Mouse (Mus musculus) intestine, embryonic 16.5 days (tissue): ENCODE data around the gene Atp8a2. TPM values are rescaled to one million over a fixed set of nuclear protein-coding genes. Genes with fewer than 3 reads are reported as not detected.
A peak's percentile ranks its signal among the peaks of the same experiment; 100 is the strongest.

ENCODE experiments used
- ATAC-seq: fragments of 200-750 bp; cut with Nextera tagmentation; 2 replicates; pipeline ENCODE4 v1.8.0; 2017; ENCODE audit warnings: moderate TSS enrichment, moderate library complexity
- H3K27ac ChIP-seq: fragments of 300-500 bp; sonication (generic); 2 replicates; pipeline ENCODE4 v1.5.1; 2014; ENCODE audit warnings: mild to moderate bottlenecking, low read length
- H3K27me3 ChIP-seq: fragments of 300-500 bp; sonication (generic); replicated peaks from 2 replicates; pipeline ENCODE4 v1.6.1; 2014; ENCODE audit warnings: low read length, control low read depth, mixed read lengths; ENCODE audit not compliant: control insufficient read depth, insufficient read depth
- H3K36me3 ChIP-seq: fragments of 300-500 bp; sonication (generic); 2 replicates; pipeline ENCODE4 v1.6.1; 2014; ENCODE audit warnings: low read length, control low read depth; ENCODE audit not compliant: control insufficient read depth, insufficient read depth
- H3K4me1 ChIP-seq: fragments of 300-500 bp; sonication (generic); 2 replicates; pipeline ENCODE4 v1.6.1; 2014; ENCODE audit warnings: low read length, control low read depth, mixed read lengths; ENCODE audit not compliant: control insufficient read depth, insufficient read depth
- H3K4me2 ChIP-seq: fragments of 300-500 bp; sonication (generic); 2 replicates; pipeline ENCODE4 v1.6.1; 2014; ENCODE audit warnings: low read depth, low read length, control low read depth
- H3K4me3 ChIP-seq: fragments of 300-500 bp; sonication (generic); 2 replicates; pipeline ENCODE4 v1.5.1; 2014; ENCODE audit warnings: mild to moderate bottlenecking, low read length
- H3K9ac ChIP-seq: fragments of 300-500 bp; sonication (generic); 2 replicates; pipeline ENCODE4 v1.6.1; 2014; ENCODE audit warnings: low read depth, low read length
- H3K9me3 ChIP-seq: fragments of 300-500 bp; sonication (generic); 2 replicates; pipeline ENCODE4 v1.6.1; 2016; ENCODE audit warnings: low read length, control low read depth; ENCODE audit not compliant: control insufficient read depth
- WGBS: fragments of 180-500 bp; shearing (Covaris S2); extraction: QIAGEN DNeasy Blood & Tissue Kit; methylation state at CpG from one replicate; pipeline ENCODE4 v1.1.7; 2014; 5-methylcytosine and 5-hydroxymethylcytosine counted together
- polyA plus RNA-seq: library from polyadenylated mRNA; unstranded; fragments of >200 nt; fragmentation: Nextera tagmentation; extraction: Ambion mirVana; gene quantifications from 2 replicates; pipeline ENCODE4 v1.2.1, GENCODE M21; 2015

Atp8a2 gene
- polyA plus RNA-seq, 1 experiment from 2014 or later, result 6.7 TPM

DNA sequence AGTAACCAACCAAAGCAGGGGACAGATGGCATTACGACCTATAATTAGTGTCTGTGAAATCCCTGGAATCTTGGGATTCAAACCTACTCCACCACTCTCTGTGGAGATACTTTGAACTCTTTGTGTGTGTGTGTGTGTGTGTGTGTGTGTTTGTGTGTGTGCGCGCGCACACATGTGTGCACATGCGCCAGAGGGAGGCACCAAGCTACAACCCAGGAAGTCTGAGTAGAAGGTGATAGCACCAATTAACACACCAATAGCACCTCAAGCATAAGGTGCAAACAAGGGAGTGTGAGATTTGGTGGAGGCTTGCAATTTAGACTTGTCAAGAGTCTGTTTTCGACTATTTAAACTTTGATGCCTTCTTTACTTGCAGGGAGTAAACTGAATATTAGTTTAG is 308.9 kb downstream of the Atp8a2 start:
- Histone ChIP-seq H3K9me3 (no peaks in the 10 kb centered on the region), H3K9ac (no peak overlapping the region), H3K4me1 (0 out of 2 replicates have a peak, but pooled peaks cover 9% of the 10 kb centered on the region), H3K36me3 (no peaks in the 10 kb centered on the region), H3K4me3 (no peak overlapping the region), H3K27me3 (no peaks in the 10 kb centered on the region), H3K27ac (no peak overlapping the region), H3K4me2 (no peak overlapping the region)
- no peak for ATAC-seq
- WGBS, result 82% methylated on average over 6 of the region's 6 CpGs

- peak; percentile 31; the same call in 1 of the 2 replicates for ATAC-seq
- 40% methylated on average over 15 of the region's 15 CpGs for WGBS
- no peaks in the 10 kb centered on the region for H3K36me3 ChIP-seq
Observed at GRCm38 (mm10) chr14:59887061-59887861, 309.7 kb downstream of the Atp8a2 start.

DNA sequence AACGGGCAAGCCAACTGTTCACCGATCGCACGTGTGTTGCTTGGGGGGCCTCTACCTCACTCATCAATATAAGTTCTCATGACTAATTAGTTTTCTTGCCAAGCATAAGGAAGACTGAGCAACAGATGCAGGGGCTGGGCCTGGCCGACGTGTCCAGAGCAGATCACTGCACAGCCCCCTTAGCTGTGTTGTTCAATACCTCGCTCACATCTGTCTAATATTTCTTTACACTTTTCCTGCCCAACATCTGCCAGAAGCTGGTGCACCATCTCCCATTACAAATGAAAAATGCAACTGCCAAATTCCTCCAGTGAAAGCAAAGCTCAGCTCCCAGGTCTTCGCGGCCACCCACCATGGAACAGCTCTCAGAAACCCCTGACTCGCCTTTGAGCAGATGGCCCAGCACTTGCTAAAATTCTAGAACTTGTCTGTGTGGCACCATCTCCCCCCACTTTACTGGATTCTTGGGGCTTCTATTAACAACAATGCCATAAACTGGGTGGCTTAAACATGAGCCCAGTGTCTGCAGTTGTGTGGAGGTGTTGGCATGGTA is 313.4 kb downstream of the Atp8a2 start:
- H3K9me3 ChIP-seq, result no peaks in the 10 kb centered on the region
- WGBS, result 84% methylated on average over 10 of the region's 10 CpGs
- H3K4me1 ChIP-seq, result peaks cover 18% of the 10 kb centered on the region; the same call in 1 of the 2 replicates
- H3K27ac ChIP-seq, result no peak overlapping the region
- ATAC-seq, result no peak
- no peak overlapping the region for H3K4me3 ChIP-seq
- no peak overlapping the region for H3K4me2 ChIP-seq
- H3K27me3 ChIP-seq, result no peaks in the 10 kb centered on the region
- H3K36me3 ChIP-seq, result no peaks in the 10 kb centered on the region
- no peak overlapping the region for H3K9ac ChIP-seq

More at GRCm38 (mm10) chr14:59887061-59887861, 309.7 kb downstream of the Atp8a2 start:
- Histone ChIP-seq H3K27ac (no peak overlapping the region), H3K4me1 (0 out of 2 replicates have a peak, but pooled peaks cover 9% of the 10 kb centered on the region), H3K9ac (no peak overlapping the region), H3K27me3 (no peaks in the 10 kb centered on the region), H3K4me2 (no peak overlapping the region), H3K9me3 (no peaks in the 10 kb centered on the region), H3K4me3 (no peak overlapping the region)

GRCm38 (mm10) chr14:59880829-59881228 is 316.1 kb downstream of the Atp8a2 start:
- H3K27me3 ChIP-seq, result no peaks in the 10 kb centered on the region
- H3K9ac ChIP-seq, result no peak overlapping the region
- no peak overlapping the region for H3K4me2 ChIP-seq
- WGBS, result 62% methylated on average over 3 of the region's 3 CpGs
- peaks cover 10% of the 10 kb centered on the region; the same call in 1 of the 2 replicates for H3K4me1 ChIP-seq
- no peak overlapping the region for H3K27ac ChIP-seq
- no peaks in the 10 kb centered on the region for H3K36me3 ChIP-seq
- H3K4me3 ChIP-seq, result no peak overlapping the region
- peak; percentile 68 for ATAC-seq
- H3K9me3 ChIP-seq, result no peaks in the 10 kb centered on the region

- H3K36me3 ChIP-seq, result no peaks in the 10 kb centered on the region
- no peak for ATAC-seq
- H3K27me3 ChIP-seq, result no peaks in the 10 kb centered on the region
- H3K27ac ChIP-seq, result no peak overlapping the region
- H3K9ac ChIP-seq, result no peak overlapping the region
- 55% methylated on average over 3 of the region's 3 CpGs for WGBS
- no peaks in the 10 kb centered on the region for H3K9me3 ChIP-seq
- peaks cover 10% of the 10 kb centered on the region; the same call in 1 of the 2 replicates for H3K4me1 ChIP-seq
- no peak overlapping the region for H3K4me3 ChIP-seq
- no peak overlapping the region for H3K4me2 ChIP-seq
Observed at GRCm38 (mm10) chr14:59878248-59878647, 318.7 kb downstream of the Atp8a2 start.

GRCm38 (mm10) chr14:59876525-59876924 is 320.5 kb downstream of the Atp8a2 start:
- no peaks in the 10 kb centered on the region for H3K9me3 ChIP-seq
- H3K27ac ChIP-seq, result no peak overlapping the region
- WGBS, result 86% methylated on average over 2 of the region's 2 CpGs
- no peak overlapping the region for H3K9ac ChIP-seq
- peaks cover 10% of the 10 kb centered on the region; the same call in 1 of the 2 replicates for H3K4me1 ChIP-seq
- no peaks in the 10 kb centered on the region for H3K27me3 ChIP-seq
- no peaks in the 10 kb centered on the region for H3K36me3 ChIP-seq
- no peak for ATAC-seq
- H3K4me2 ChIP-seq, result no peak overlapping the region
- H3K4me3 ChIP-seq, result no peak overlapping the region

DNA sequence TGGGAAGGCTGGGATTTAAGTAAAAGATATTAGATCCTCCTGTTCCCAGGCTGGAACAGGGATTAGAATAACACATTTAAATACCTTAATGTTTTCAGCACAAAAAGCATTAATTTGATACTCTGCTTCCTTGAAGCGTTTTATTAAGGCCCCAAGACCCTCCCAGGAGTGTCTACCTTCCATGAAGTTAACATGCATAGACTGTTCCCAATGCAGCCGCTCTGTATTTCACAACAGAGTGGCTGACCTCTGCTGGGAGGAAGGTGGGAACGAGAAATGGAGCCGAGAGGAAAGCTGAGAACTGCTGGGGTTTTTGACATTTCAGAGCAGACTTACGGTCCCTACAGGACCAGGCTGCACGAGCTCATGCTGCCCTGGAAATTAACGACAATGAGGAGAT is 328.6 kb downstream of the Atp8a2 start:
- Histone ChIP-seq H3K4me1 (no peaks in the 10 kb centered on the region), H3K4me2 (no peak overlapping the region), H3K9ac (no peak overlapping the region), H3K27ac (no peak overlapping the region), H3K27me3 (no peaks in the 10 kb centered on the region), H3K9me3 (peaks cover 4% of the 10 kb centered on the region; the same call in 1 of the 2 replicates), H3K4me3 (no peak overlapping the region), H3K36me3 (no peaks in the 10 kb centered on the region)
- WGBS, result 77% methylated on average over 7 of the region's 7 CpGs
- no peak for ATAC-seq

DNA sequence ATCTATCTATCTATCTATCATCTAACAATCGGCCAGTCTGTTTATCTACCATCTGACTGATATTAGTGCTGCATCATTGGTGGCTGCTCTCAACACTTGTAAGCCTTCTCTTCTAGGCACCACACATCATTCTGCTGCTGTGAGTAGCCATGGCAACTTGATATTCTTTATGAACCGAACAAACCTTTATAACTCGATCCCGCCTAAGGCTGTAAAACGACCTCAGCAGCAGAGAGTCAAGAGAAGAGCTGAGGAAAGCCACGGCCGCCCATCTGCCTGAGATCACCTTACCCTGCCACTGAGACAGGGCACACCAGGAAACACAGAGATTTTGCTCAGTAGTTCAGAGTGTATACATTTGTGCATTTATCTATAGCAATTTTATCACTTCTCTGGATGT is 329.2 kb downstream of the Atp8a2 start:
- H3K9me3 ChIP-seq, result peaks cover 4% of the 10 kb centered on the region; the same call in 1 of the 2 replicates
- H3K9ac ChIP-seq, result no peak overlapping the region
- H3K4me3 ChIP-seq, result no peak overlapping the region
- ATAC-seq, result no peak
- 43% methylated on average over 7 of the region's 7 CpGs for WGBS
- H3K27ac ChIP-seq, result no peak overlapping the region
- H3K27me3 ChIP-seq, result no peaks in the 10 kb centered on the region
- no peaks in the 10 kb centered on the region for H3K4me1 ChIP-seq
- no peaks in the 10 kb centered on the region for H3K36me3 ChIP-seq
- H3K4me2 ChIP-seq, result no peak overlapping the region

GRCm38 (mm10) chr14:59866001-59866400 is 331.0 kb downstream of the Atp8a2 start:
- no peak overlapping the region for H3K27ac ChIP-seq
- no peak overlapping the region for H3K9ac ChIP-seq
- no peaks in the 10 kb centered on the region for H3K36me3 ChIP-seq
- H3K27me3 ChIP-seq, result no peaks in the 10 kb centered on the region
- 43% methylated on average over 5 of the region's 5 CpGs for WGBS
- no peak overlapping the region for H3K4me3 ChIP-seq
- H3K4me1 ChIP-seq, result no peaks in the 10 kb centered on the region
- H3K9me3 ChIP-seq, result peaks cover 4% of the 10 kb centered on the region; the same call in 1 of the 2 replicates
- no peak for ATAC-seq
- no peak overlapping the region for H3K4me2 ChIP-seq
